Mouse (Mus musculus): Measurements from ENCODE around the gene Slc7a6. TPM values are rescaled to one million over a fixed set of nuclear protein-coding genes. Genes with fewer than 3 reads are reported as not detected.

The Slc7a6 gene
- polyA plus RNA-seq, 1 experiment = 8.3 TPM

GRCm38 (mm10) chr8:106234567-106235261 lies 66.1 kb downstream of the Slc7a6 start:
- Histone ChIP-seq H3K4me1 (ENCODE audit: control insufficient read depth, insufficient read depth, low read length) (no peaks in the 10 kb centered on the region), H3K4me3 (replicated peaks; ENCODE audit: control insufficient read depth, low read depth, low read length) (no peak overlapping the region), H3K27ac (ENCODE audit: control insufficient read depth, insufficient read depth, low read depth, low read length, poor library complexity) (no peak overlapping the region)
- 92% methylated on average over 17 of the region's 17 CpGs for WGBS
- TF ChIP-seq POLR2A (IDR thresholded peaks at IDR 0.05; ENCODE audit: borderline replicate concordance, control insufficient read depth, low read depth, low read length) (no peak), CTCF (IDR thresholded peaks at IDR 0.05; ENCODE audit: control insufficient read depth, insufficient read depth, low read length) (no peak)

- Histone ChIP-seq H3K4me1 (ENCODE audit: control insufficient read depth, insufficient read depth, low read length) (no peaks in the 10 kb centered on the region), H3K27ac (ENCODE audit: control insufficient read depth, insufficient read depth, low read depth, low read length, poor library complexity) (no peak overlapping the region), H3K4me3 (replicated peaks; ENCODE audit: control insufficient read depth, low read depth, low read length) (no peak overlapping the region)
- 88% methylated on average over 5 of the region's 5 CpGs for WGBS
- no peak for TF ChIP-seq POLR2A (IDR thresholded peaks at IDR 0.05; ENCODE audit: borderline replicate concordance, control insufficient read depth, low read depth, low read length)
- TF ChIP-seq CTCF (IDR thresholded peaks at IDR 0.05; ENCODE audit: control insufficient read depth, insufficient read depth, low read length) = no peak
These were observed 68.4 kb downstream of the Slc7a6 start for GRCm38 (mm10) chr8:106237106-106237505.

Other genes with a start within 250 kb of the Slc7a6 start
- not detected in 2 replicates for gene Ctrl, start 235.0 kb upstream of the Slc7a6 start, polyA plus RNA-seq (2011; ENCODE audit: insufficient read depth, insufficient read length, low replicate concordance, missing spikeins)
- gene Psmb10, start 230.4 kb upstream of the Slc7a6 start, polyA plus RNA-seq (2011; ENCODE audit: insufficient read depth, insufficient read length, low replicate concordance, missing spikeins) = 88.5 and 149 TPM in 2 replicates
- 4.6 and 15.5 TPM in 2 replicates for gene Lcat, start 225.5 kb upstream of the Slc7a6 start, polyA plus RNA-seq (2011; ENCODE audit: insufficient read depth, insufficient read length, low replicate concordance, missing spikeins)
- 15.9 and 21.3 TPM in 2 replicates for gene Slc12a4, start 202.8 kb upstream of the Slc7a6 start, polyA plus RNA-seq (2011; ENCODE audit: insufficient read depth, insufficient read length, low replicate concordance, missing spikeins)
- gene Dpep3, start 189.4 kb upstream of the Slc7a6 start, polyA plus RNA-seq (2011; ENCODE audit: insufficient read depth, insufficient read length, low replicate concordance, missing spikeins) = not detected in 2 replicates
- 13.5 and 17.1 TPM in 2 replicates for gene Dus2, start 177.5 kb upstream of the Slc7a6 start, polyA plus RNA-seq (2011; ENCODE audit: insufficient read depth, insufficient read length, low replicate concordance, missing spikeins)
- not detected in 2 replicates for gene Dpep2nb, start 162.9 kb upstream of the Slc7a6 start, polyA plus RNA-seq (2011; ENCODE audit: insufficient read depth, insufficient read length, low replicate concordance, missing spikeins)
- 4.0 and 6.0 TPM in 2 replicates for gene Ddx28, start 157.0 kb upstream of the Slc7a6 start, polyA plus RNA-seq (2011; ENCODE audit: insufficient read depth, insufficient read length, low replicate concordance, missing spikeins)
- gene Nfatc3, start 110.0 kb upstream of the Slc7a6 start, polyA plus RNA-seq (2011; ENCODE audit: insufficient read depth, insufficient read length, low replicate concordance, missing spikeins) = 8.5 and 17.8 TPM in 2 replicates
- not detected in 2 replicates for gene Esrp2, start 31.9 kb upstream of the Slc7a6 start, polyA plus RNA-seq (2011; ENCODE audit: insufficient read depth, insufficient read length, low replicate concordance, missing spikeins)
- gene Pla2g15, start 18.5 kb upstream of the Slc7a6 start, polyA plus RNA-seq (2011; ENCODE audit: insufficient read depth, insufficient read length, low replicate concordance, missing spikeins) = 8.4 and 20.8 TPM in 2 replicates
- gene Slc7a6os, start 42.1 kb downstream of the Slc7a6 start, polyA plus RNA-seq (2011; ENCODE audit: insufficient read depth, insufficient read length, low replicate concordance, missing spikeins) = 23.9 and 53.8 TPM in 2 replicates
- 12.1 and 12.9 TPM in 2 replicates for gene Prmt7, start 42.1 kb downstream of the Slc7a6 start, polyA plus RNA-seq (2011; ENCODE audit: insufficient read depth, insufficient read length, low replicate concordance, missing spikeins)
- 0.87 TPM in 1 of 2 replicates, not detected in the other for gene Smpd3, start 169.1 kb downstream of the Slc7a6 start, polyA plus RNA-seq (2011; ENCODE audit: insufficient read depth, insufficient read length, low replicate concordance, missing spikeins)
- gene Zfp90, start 246.5 kb downstream of the Slc7a6 start, polyA plus RNA-seq (2011; ENCODE audit: insufficient read depth, insufficient read length, low replicate concordance, missing spikeins) = 3.3 and 10.6 TPM in 2 replicates